Mouse (Mus musculus) C2C12 (cell line): ENCODE data around the gene Zkscan17.

Source experiments
- CEBPB ChIP-seq: IDR thresholded peaks from one replicate; pipeline ENCODE4 v1.6.1; 2011; ENCODE audit warnings: low read depth, mild to moderate bottlenecking, control low read depth, moderate library complexity
- CTCF ChIP-seq: IDR thresholded peaks from one replicate; pipeline ENCODE4 v1.5.1; 2011; ENCODE audit not compliant: control insufficient read depth, insufficient read depth, insufficient read length
- MYOD1 ChIP-seq: IDR thresholded peaks from one replicate; pipeline ENCODE4 v1.6.1; 2011; ENCODE audit warnings: low read depth; ENCODE audit not compliant: control insufficient read depth, insufficient read length
- MYOG ChIP-seq: IDR thresholded peaks from one replicate; pipeline ENCODE4 v1.6.1; 2011; ENCODE audit not compliant: control insufficient read depth, insufficient read length; ENCODE audit errors: extremely low read depth
- USF1 ChIP-seq: IDR thresholded peaks from one replicate; pipeline ENCODE4 v1.6.1; 2011; ENCODE audit warnings: low read depth, mild to moderate bottlenecking, control low read depth, moderate library complexity

GRCm38 (mm10) chr11:59477240-59477639, 49.3 kb downstream of the Zkscan17 start:
- TF ChIP-seq CTCF (no peak), MYOD1 (no peak), MYOG (no peak), USF1 (no peak), CEBPB (no peak)
